Mouse (Mus musculus) lung, adult 18-20 months (tissue): Measurements from ENCODE around the gene Cecr2.
"Not testable (repeated sequence)": the region's sequence is repeated elsewhere in the genome, so short reads cannot be mapped to it uniquely, and the experiment has no call there.

Experiments used
- DNase-seq, 2 experiments: peaks; one replicate each; pipeline ENCODE4 v3.0.0; 2022; ENCODE audit warnings: mixed read lengths in 2 of 2

Gene Cecr2

GRCm38 (mm10) chr6:120773763-120774162 is 107.6 kb downstream of the Cecr2 start:
- DNase-seq, result no peak

DNA sequence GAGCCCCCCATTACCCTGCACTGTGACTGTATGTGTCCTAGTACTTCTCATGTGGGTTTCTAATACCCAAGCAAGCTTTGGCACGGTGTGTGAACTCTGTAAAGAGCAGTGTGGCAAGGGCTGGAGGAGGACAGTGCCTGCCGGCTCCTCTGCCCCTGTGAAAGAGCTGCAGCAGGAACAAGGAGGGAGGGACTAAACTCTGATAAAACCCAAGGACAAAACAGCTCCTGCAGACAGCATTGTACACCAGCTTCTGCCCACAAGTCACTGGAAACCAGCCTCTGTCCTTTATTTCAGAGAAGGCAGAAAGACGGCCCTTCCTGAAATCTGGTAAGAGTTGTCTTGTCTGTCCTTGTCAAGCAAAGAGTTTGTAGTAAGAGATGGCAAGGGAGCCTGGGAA is 110.1 kb downstream of the Cecr2 start:
- DNase-seq, result no peak

DNA sequence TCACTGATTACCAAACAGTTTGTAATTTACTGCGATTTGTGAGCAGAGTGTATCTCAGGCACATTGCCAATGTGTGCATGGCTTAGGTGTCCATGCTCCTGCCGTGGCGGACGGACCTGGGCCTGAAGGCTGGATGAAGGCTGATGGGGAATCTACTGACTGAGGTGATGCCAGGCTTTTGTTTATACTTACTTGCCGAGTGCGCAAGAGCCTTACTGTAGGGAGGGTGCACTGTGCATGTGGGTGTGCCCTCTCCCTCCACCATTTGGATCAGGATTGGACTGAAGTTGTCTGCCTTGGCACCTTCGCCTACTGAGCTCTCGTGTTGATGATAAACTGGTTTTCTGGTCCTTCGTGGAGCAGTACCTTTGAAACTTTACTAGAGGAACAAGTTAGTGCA is 111.4 kb downstream of the Cecr2 start:
- DNase-seq, result no peak

DNA sequence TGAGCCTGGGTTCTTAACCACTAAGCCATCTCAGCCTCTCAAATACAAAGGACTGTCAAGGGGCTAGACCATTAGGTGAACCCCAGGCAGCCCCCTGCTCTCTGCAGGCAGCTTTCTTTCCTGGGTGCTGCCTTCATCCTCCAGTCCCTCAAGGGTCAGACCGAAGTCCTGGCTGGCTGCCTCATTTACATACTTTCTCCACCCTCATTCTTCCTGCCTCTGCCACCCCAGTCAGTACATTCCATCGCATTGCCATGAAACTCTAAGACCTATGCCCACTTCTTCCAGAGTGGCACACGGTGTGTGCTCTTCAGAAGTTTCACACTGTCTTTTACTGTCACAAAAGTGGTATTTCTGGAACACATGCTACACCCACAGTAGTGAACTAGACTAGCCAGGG is 112.1 kb downstream of the Cecr2 start:
- no peak for DNase-seq

- DNase-seq, result no peak
Measured at GRCm38 (mm10) chr6:120782948-120783347, 116.8 kb downstream of the Cecr2 start.

DNA sequence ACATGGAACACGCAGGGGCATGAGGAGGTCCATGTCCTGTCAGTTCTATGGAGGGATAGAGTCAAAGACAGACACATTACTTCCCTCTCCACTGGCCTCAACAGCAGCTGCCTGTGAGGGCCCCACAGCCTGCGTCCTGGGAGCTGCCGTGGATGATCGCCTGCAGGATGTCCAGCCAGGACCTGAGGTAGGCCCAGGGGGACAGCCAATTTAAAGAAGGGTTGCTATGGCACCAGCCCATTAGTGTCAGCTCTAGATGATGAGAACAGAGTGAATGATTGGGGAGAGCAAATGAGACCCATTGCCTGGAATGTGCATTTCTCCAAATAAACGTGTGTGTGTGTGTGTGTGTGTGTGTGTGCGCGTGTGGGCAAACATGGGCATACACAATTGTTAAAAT is 118.2 kb downstream of the Cecr2 start:
- DNase-seq, result no peak

GRCm38 (mm10) chr6:120788068-120788607 is 122.0 kb downstream of the Cecr2 start:
- DNase-seq, result no peak

GRCm38 (mm10) chr6:120788904-120789303 is 122.7 kb downstream of the Cecr2 start:
- DNase-seq, result no peak

DNA sequence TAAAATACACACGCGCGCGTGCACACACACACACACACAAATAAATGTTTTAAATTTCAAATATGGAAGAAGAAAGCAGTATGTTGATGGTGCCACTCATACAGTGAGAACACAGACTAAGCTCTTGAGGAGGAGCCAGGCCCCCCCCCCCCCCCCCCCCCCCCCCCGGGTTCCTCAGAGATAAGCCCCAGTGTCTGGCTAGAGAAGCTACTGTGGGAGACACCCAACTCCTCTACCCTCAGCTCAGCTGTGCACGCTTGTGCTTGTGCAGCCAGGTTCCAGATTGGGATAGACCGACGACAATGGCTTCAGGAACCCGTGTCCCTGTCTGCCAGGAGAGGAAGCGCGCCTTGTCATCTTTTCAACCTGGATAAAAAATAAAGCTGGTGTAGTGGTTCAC is 124.0 kb downstream of the Cecr2 start:
- DNase-seq, result no peak

GRCm38 (mm10) chr6:120790717-120791116 is 124.5 kb downstream of the Cecr2 start:
- DNase-seq, result no peak

- DNase-seq, result no peak
Measured at GRCm38 (mm10) chr6:120792947-120793346, 126.8 kb downstream of the Cecr2 start.

DNA sequence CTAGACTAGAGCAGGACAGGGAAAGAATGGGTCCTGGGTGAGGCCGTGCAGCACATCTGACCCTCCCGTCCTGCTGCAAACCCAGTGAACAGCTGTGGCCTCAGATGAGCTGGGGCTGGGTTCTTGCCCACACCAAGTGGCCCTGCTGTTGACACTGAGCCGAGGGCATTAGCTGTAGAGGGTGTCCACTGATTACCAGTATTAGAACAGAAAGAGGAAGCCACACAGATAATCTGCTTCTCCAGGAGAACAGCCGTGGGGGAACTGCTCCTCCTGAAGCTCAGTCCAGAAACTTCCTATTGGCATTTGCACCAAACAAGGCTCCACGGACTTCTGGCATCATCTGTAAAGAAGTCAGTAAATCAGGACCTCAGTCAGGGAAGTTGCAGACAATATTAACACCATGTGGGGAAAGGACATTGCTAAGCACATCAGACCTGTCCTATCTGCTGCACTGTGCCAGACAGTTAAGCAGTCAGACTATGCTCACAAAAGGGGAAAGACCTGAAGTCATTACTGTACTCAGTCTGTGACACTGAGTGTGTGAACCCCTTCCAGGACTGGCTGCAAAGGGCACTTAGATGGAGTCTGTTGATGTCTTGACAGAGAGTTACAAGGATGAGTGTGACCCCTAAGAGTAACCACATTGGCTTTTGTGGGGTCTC is 129.4 kb downstream of the Cecr2 start:
- no peak for DNase-seq

DNA sequence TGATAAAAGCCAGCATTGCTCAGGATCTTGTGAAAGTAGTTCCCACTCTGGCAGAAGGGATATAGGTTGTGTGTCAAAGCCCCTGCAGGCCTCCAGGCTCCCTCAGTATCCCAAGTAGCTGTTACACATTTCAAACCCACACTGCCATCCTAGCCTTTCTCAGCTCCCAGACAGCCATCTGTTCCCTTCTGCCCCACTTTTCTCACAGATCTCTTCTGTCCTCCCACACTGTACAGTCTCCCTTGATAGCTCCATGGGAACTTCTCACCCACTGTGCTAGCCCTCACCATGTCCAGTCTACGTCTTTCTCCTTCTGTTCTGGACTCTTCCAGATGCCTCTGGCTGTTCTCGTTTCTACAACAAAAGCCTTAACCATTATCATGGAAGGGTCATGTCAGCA is 129.9 kb downstream of the Cecr2 start:
- no peak for DNase-seq

DNA sequence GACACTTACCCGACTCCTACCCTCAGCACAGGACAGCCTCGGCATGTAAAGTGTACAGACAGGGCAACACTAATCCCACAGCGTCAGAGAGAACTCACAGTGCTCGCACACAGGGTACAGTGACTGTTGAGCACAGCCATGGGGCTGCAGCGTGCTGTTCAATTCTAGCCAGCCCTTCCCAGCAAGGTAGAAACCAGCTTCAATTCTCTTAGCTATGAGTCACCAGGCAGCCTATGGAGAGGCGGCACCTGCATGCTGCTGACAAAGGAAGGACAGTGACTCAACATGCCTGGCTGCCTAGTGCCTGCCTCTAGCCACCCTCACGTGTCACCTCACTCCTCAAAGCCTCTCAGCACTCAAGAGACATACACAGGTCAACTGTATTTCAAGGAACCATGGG is 131.8 kb downstream of the Cecr2 start:
- no peak for DNase-seq

- no peak for DNase-seq
Measured at GRCm38 (mm10) chr6:120798905-120799304, 132.7 kb downstream of the Cecr2 start.

GRCm38 (mm10) chr6:120799581-120800041 is 133.4 kb downstream of the Cecr2 start:
- DNase-seq, result no peak

GRCm38 (mm10) chr6:120806999-120807737 is 141.0 kb downstream of the Cecr2 start:
- no peak for DNase-seq

- no peak for DNase-seq
Measured at GRCm38 (mm10) chr6:120807738-120808081, 141.5 kb downstream of the Cecr2 start.

DNA sequence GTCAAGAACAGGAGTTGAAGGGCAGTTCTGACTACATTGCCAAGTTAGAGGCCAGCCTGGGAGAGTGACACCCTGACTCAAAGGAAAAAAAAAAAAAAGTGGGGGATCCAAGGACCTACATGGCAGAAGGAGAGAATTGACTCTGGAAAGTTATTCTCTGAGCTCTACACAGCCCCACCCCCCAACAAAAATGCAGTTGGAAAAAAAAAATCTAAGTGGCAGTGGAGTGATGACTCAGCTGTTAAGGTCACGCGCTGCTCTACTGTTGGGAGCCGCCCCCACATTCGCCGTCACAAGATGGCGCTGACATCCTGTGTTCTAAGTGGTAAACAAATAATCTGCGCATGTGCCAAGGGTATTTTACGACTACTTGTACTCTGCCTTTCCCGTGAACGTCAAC is 145.8 kb downstream of the Cecr2 start:
- not testable (repeated sequence) for DNase-seq

- no peak for DNase-seq
Measured at GRCm38 (mm10) chr6:120819294-120819693, 153.1 kb downstream of the Cecr2 start.

DNA sequence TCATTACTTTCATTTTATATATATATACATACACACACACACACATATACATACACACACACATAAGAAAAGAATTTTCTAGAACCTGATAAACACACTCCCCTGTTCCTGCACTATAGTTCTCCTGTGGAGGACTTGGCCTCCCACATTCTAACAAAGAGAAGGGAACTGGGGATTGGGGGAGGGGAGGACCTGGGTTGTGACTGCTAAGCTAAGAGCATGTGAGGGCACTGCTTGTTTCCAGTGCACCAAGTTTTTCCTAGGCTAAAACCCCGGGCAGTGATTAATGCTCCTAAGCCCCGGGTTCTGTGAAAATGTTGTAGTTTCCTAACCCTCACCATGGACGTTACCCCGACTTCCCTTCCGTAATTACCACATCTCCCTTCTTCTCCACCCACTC is 154.0 kb downstream of the Cecr2 start:
- peak in 1 of 2 experiments; percentile 26 for DNase-seq
